Mouse (Mus musculus): ENCODE results near the gene Pbx2.

GRCm38 (mm10) chr17:34591029-34591993 lies at the start of gene Pbx2:
- TF ChIP-seq POLR2A (IDR thresholded peaks at IDR 0.05; ENCODE audit: borderline replicate concordance, extremely low read depth, low read depth, low read length) (no peak), CTCF (IDR thresholded peaks at IDR 0.05; ENCODE audit: insufficient read depth, low read length) (no peak)

All from lung, adult 2 months (tissue).